Mouse (Mus musculus) liver, embryonic 15.5 days (tissue): ENCODE data around the gene Gm4858. TPM values are rescaled to one million over a fixed set of nuclear protein-coding genes. Genes with fewer than 3 reads are reported as not detected.
"Not testable (repeated sequence)": the region's sequence is repeated elsewhere in the genome, so short reads cannot be mapped to it uniquely, and the experiment has no call there.

Experiments used
- ATAC-seq: fragments of 200-750 bp; cut with Nextera tagmentation; 2 replicates; pipeline ENCODE4 v1.8.0; 2017; ENCODE audit warnings: moderate number of reproducible peaks, mild to moderate bottlenecking, moderate library complexity; ENCODE audit not compliant: insufficient read depth
- H3K27ac ChIP-seq: fragments of 300-500 bp; sonication (generic); replicated peaks from 2 replicates; pipeline ENCODE4 v1.5.1; 2015; ENCODE audit warnings: mild to moderate bottlenecking, inconsistent platforms
- H3K27me3 ChIP-seq: fragments of 300-500 bp; sonication (generic); 2 replicates; pipeline ENCODE4 v1.6.1; 2015; ENCODE audit warnings: mild to moderate bottlenecking, inconsistent platforms
- H3K36me3 ChIP-seq: fragments of 300-500 bp; sonication (generic); replicated peaks from 2 replicates; pipeline ENCODE4 v1.6.1; 2015; ENCODE audit warnings: moderate library complexity, mild to moderate bottlenecking, inconsistent platforms
- H3K4me1 ChIP-seq: fragments of 300-500 bp; sonication (generic); replicated peaks from 2 replicates; pipeline ENCODE4 v1.6.1; 2015; ENCODE audit warnings: inconsistent platforms
- H3K4me2 ChIP-seq: fragments of 300-500 bp; sonication (generic); 2 replicates; pipeline ENCODE4 v1.6.1; 2015; ENCODE audit warnings: moderate library complexity, mild to moderate bottlenecking, inconsistent platforms
- H3K4me3 ChIP-seq: fragments of 300-500 bp; sonication (generic); replicated peaks from 2 replicates; pipeline ENCODE4 v1.5.1; 2015; ENCODE audit warnings: mild to moderate bottlenecking, inconsistent platforms
- H3K9ac ChIP-seq: fragments of 300-500 bp; sonication (generic); 2 replicates; pipeline ENCODE4 v1.6.1; 2015; ENCODE audit warnings: moderate library complexity, mild to moderate bottlenecking, inconsistent platforms
- H3K9me3 ChIP-seq: fragments of 300-500 bp; sonication (generic); replicated peaks from 2 replicates; pipeline ENCODE4 v1.6.1; 2016; ENCODE audit warnings: inconsistent platforms
- WGBS: fragments of 180-500 bp; shearing (Covaris S2); methylation state at CpG from one replicate; pipeline ENCODE4 v1.1.7; 2015; ENCODE audit warnings: mixed read lengths; ENCODE audit not compliant: insufficient replicate concordance; 5-methylcytosine and 5-hydroxymethylcytosine counted together
- polyA plus RNA-seq: library from polyadenylated mRNA; unstranded; fragments of >200 nt; fragmentation: Nextera tagmentation; extraction: Ambion mirVana; gene quantifications from 2 replicates; pipeline ENCODE4 v1.2.1, GENCODE M21; 2015

The Gm4858 gene
- polyA plus RNA-seq, result not detected in 2 replicates

DNA sequence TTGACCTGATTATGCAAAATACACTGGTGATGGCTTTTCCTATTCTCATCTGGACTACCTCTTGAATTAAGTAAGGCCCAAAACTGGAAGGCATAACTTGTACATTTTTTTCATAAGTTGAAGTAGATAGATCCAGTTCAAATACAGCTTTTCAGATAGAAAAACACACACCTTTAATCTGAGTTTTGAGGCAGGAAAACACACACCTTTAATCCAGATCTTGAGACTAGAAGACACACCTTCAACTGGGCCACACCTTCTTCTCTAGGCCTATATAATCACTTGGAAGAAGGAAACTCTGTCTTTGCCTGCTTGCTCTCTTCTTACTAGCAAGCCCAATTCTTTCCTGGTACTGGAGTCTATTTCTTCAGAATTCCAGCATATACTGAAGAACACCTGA is at the start of gene Gm4858:
TSS of gene Gm4858 (plus strand) at position 301 of the 400 bp plus-strand sequence.
- not testable (repeated sequence) for H3K4me1 ChIP-seq, H3K36me3 ChIP-seq, ATAC-seq, H3K27me3 ChIP-seq, H3K4me2 ChIP-seq, H3K27ac ChIP-seq, H3K9ac ChIP-seq, H3K9me3 ChIP-seq, H3K4me3 ChIP-seq

DNA sequence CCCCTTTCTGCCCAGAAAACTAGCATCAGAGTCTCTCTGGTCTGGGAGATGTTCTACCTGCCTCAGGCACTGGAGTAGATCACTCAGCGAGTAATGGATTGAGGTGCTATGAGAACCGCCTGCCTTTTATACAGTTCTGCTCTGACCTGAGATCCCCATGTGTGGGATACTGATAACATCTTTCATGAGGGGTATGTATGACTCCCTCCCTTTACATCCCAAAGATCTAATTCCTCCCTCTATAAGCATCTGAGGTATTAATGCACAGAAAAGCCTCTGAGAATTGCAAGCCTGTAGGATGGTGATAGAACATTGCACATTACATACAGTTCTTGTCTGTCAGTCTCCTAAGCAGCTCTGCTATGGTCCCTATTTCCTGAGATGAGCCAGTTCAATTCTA is 49.7 kb upstream of the Gm4858 start, which contains the start of gene Lce1m:
TSS of gene Lce1m (minus strand) at position 101 of the 400 bp plus-strand sequence.
- Histone ChIP-seq H3K9ac (no peak within 1 kb of the TSS), H3K4me3 (no peak within 1 kb of the TSS), H3K4me2 (no peak within 1 kb of the TSS), H3K27me3 (peaks cover 16% of the 10 kb centered on the region), H3K36me3 (no peaks in the 10 kb centered on the region), H3K9me3 (no peaks in the 10 kb centered on the region), H3K27ac (no peak within 1 kb of the TSS), H3K4me1 (no peaks in the 10 kb centered on the region)
- WGBS, result 72% methylated on average over 2 of the region's 2 CpGs
- no peak for ATAC-seq

DNA sequence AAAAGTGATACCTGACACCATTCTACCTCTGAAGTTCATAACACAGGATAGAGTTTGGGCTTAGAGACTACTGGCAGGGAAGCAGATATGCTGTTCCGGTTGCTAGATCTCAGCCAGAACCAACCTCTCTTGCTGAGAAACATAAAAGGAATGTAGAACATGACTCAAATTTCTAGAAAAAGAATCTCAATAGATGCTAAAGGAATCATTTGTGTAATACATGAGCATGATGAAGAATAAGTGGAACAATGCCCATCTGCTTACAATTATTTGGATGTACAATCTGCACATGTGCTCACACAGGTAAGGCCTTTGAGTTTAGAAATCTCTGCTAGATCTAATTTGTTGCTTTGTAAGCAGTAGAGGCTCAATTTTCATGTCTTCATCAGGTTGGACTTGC is 47.5 kb upstream of the Gm4858 start:
- Histone ChIP-seq H3K4me3 (no peak overlapping the region), H3K27ac (no peak overlapping the region)
- WGBS, result 78% methylated on average over 1 of the region's 1 CpGs

DNA sequence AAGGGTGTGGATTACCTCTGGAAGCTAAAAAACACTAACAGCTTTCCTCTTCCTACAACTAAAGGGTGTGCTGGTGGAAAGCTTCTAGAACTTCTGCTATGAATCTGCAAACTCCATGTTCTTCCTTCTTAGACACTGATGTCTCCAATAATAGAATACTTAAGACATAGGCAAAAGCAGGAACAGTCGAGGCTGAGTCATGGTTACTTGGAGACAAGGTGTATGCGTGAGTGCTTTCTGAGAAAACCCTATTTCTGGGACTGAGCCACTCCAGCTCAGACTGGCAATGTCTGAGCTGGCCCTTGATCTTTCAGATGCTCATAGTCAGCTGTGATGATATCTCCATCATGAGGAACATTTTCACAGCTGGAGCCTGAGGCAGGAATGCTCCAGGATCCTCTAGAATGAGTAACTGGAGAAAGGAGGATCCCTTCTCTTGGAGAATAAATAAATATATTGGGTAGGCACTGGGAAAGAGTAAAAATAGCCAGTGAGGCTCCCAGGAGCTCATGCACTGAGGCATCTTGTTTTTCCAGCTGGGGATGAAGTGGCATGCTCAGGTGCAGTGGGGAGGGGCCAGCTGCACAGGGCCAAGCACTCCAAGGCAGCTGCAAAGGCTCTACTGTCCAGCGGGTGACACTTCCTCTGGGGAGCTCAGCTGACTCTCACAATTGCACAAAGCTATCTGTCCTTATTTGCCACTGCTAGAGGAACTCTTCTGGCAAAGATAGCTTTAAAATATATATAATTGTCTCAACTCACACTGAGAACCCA is 45.0 kb upstream of the Gm4858 start:
- no peak overlapping the region for H3K4me2 ChIP-seq
- no peaks in the 10 kb centered on the region for H3K4me1 ChIP-seq
- H3K9ac ChIP-seq, result no peak overlapping the region
- no peaks in the 10 kb centered on the region for H3K36me3 ChIP-seq
- H3K4me3 ChIP-seq, result no peak overlapping the region
- no peak for ATAC-seq
- H3K27ac ChIP-seq, result no peak overlapping the region
- WGBS, result 55% methylated on average over 3 of the region's 3 CpGs
- H3K9me3 ChIP-seq, result no peaks in the 10 kb centered on the region
- no peaks in the 10 kb centered on the region for H3K27me3 ChIP-seq

More for the DNA sequence above, 47.5 kb upstream of the Gm4858 start:
- ATAC-seq, result no peak
- Histone ChIP-seq H3K27me3 (no peaks in the 10 kb centered on the region), H3K4me1 (no peaks in the 10 kb centered on the region), H3K9me3 (no peaks in the 10 kb centered on the region), H3K36me3 (no peaks in the 10 kb centered on the region), H3K9ac (no peak overlapping the region), H3K4me2 (no peak overlapping the region)

DNA sequence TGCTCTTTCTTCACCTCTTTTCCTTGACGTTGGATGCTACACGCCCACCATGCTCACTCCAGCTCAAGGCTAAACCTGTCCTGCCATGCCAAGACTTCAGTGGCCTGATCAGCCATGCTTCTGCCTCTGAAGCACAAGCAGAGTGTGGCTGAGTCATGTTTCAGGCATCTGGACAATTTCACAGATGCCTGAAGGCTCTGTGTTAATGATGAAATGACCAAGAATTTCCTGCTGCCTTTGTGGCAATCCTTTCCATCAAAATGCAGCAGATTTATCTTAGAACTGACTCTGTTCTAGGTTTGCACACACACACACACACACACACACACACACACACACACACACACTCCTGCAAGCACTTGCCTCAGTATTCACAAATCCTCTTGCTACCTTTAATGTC is 43.1 kb upstream of the Gm4858 start:
- Histone ChIP-seq H3K4me1 (no peaks in the 10 kb centered on the region), H3K27ac (no peak overlapping the region), H3K9ac (no peak overlapping the region), H3K36me3 (no peaks in the 10 kb centered on the region), H3K4me2 (no peak overlapping the region), H3K9me3 (no peaks in the 10 kb centered on the region), H3K27me3 (no peaks in the 10 kb centered on the region), H3K4me3 (no peak overlapping the region)
- no peak for ATAC-seq
- WGBS, result 54% methylated on average over 2 of the region's 2 CpGs

DNA sequence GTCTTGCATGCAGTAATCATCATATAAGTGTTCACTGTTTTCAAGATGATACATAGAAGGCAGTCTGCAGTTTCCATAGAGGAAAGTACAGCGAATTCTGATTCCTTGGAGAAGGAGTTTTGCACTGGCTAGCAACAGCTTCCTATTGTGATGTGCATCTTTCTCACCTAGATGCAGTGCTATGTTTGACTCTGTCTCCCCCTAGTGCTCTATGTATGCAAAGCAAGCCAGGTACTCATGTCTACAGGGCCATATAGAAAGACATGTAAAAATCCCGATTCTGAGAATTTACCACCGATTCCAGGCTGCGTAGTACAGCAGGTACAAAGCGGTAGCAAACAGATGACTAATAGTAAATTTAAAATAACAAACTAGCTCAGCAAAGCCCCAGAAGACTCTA is 37.2 kb upstream of the Gm4858 start:
- Histone ChIP-seq H3K27ac (no peak overlapping the region), H3K36me3 (no peaks in the 10 kb centered on the region), H3K4me2 (no peak overlapping the region), H3K4me3 (no peak overlapping the region), H3K27me3 (no peaks in the 10 kb centered on the region), H3K4me1 (no peaks in the 10 kb centered on the region), H3K9me3 (no peaks in the 10 kb centered on the region), H3K9ac (no peak overlapping the region)
- no peak for ATAC-seq
- 50% methylated on average over 5 of the region's 5 CpGs for WGBS

DNA sequence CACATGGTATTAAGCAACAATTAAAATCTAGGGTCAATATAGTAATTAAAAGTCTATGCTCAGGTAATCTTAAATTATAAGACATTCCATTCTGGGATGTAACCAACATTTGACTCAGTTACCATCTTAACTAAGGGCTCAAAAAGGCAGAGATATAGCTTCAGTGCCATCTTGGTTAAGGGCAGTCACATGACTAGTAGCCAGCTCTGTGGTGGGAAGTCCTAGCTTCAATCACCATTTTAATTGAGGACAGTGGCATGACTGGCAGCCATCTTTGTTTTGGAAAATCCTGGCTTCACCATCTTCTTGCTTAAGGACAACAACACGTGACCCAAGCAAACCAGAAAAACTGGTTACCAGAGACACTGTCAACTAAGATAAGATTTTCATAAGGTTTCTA is 18.4 kb upstream of the Gm4858 start:
- WGBS, result 49% methylated on average over 1 of the region's 1 CpGs

DNA sequence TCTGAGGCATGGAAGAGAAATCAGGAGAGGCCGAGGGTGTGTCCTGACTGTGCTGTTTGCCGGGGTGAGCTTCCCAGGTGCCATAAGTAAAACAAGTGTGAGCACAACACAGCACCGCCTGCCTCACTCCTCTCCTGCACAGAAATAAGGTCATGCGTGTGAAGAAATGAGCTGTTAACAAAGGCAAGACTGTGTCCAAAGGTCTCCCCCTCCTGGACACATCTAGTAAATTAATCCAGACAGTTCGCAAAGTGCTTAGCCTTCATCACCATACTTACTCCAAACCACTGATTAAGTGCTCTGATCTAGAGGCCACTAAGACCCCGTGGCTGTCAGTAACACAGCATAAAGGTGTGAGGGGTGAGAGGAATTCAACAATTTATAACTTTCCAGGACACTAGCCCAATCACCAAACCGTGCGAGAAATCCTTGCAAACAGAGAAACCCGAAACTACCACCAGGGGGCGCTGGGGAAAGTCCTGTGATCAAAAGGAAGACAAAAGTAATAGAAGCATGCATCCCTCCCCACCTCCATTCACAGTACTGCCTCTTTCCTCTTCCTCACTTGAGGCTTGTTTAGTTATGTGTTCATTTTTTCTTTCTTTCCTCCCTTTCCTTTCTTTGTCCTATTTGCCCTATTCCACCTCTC is 15.7 kb upstream of the Gm4858 start:
- H3K4me2 ChIP-seq, result no peak overlapping the region
- H3K4me1 ChIP-seq, result no peaks in the 10 kb centered on the region
- WGBS, result 46% methylated on average over 10 of the region's 10 CpGs
- no peak overlapping the region for H3K27ac ChIP-seq
- no peaks in the 10 kb centered on the region for H3K9me3 ChIP-seq
- ATAC-seq, result no peak
- no peaks in the 10 kb centered on the region for H3K36me3 ChIP-seq
- no peak overlapping the region for H3K9ac ChIP-seq
- H3K27me3 ChIP-seq, result no peaks in the 10 kb centered on the region
- H3K4me3 ChIP-seq, result no peak overlapping the region

More for the DNA sequence above, 18.4 kb upstream of the Gm4858 start:
- Histone ChIP-seq H3K4me3 (no peak overlapping the region), H3K27ac (no peak overlapping the region), H3K9me3 (no peaks in the 10 kb centered on the region), H3K27me3 (no peaks in the 10 kb centered on the region), H3K4me2 (no peak overlapping the region), H3K9ac (no peak overlapping the region), H3K4me1 (no peaks in the 10 kb centered on the region), H3K36me3 (no peaks in the 10 kb centered on the region)
- no peak for ATAC-seq

DNA sequence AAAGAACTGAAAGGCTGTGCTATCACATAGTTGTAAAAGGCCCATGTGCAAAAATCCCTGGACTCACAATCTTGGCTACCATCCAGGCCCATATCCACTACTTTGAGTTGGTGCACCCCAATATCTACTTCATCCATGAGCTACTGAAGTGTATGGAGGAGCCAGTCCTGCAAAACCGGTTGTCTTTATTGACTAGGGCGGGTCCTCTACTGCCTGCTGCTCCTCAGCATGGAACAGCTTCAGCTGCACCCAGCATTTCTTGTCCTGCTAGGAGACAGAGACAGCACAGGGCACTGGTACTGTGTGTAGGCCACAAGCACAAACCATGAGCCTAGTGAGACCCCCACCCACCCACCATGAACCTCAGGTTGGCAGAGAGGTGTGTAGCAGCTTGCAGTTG is 18.0 kb downstream of the Gm4858 start:
- H3K9me3 ChIP-seq, result no peaks in the 10 kb centered on the region
- H3K36me3 ChIP-seq, result no peaks in the 10 kb centered on the region
- H3K4me3 ChIP-seq, result no peak overlapping the region
- H3K27ac ChIP-seq, result no peak overlapping the region
- no peak overlapping the region for H3K9ac ChIP-seq
- no peak for ATAC-seq
- no peaks in the 10 kb centered on the region for H3K27me3 ChIP-seq
- no peak overlapping the region for H3K4me2 ChIP-seq
- H3K4me1 ChIP-seq, result no peaks in the 10 kb centered on the region
- 57% methylated on average over 2 of the region's 2 CpGs for WGBS

DNA sequence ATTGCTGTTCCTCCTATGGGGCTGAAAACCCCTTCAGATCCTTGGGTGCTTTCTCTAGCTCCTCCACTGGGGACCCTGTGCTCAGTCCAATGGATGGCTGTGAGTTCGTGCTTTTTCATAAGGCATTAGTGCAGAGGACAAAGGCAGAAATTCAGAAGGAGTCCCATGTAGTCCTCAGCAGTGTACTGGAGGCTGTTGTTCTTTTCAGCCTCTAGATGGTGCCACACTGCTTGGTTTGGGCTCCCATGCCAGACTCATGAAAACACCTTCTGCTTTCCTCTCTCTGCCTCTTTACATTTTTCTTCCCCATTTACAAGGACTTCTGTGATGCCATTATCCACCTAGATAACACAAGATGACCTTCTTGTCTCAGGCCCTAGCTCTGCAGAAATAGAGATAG is 25.0 kb downstream of the Gm4858 start:
- H3K27me3 ChIP-seq, H3K4me2 ChIP-seq, H3K9me3 ChIP-seq, H3K9ac ChIP-seq, H3K4me1 ChIP-seq, H3K36me3 ChIP-seq, ATAC-seq, H3K4me3 ChIP-seq, H3K27ac ChIP-seq: not testable (repeated sequence)
- 0% methylated on average over 1 of the region's 1 CpGs for WGBS

DNA sequence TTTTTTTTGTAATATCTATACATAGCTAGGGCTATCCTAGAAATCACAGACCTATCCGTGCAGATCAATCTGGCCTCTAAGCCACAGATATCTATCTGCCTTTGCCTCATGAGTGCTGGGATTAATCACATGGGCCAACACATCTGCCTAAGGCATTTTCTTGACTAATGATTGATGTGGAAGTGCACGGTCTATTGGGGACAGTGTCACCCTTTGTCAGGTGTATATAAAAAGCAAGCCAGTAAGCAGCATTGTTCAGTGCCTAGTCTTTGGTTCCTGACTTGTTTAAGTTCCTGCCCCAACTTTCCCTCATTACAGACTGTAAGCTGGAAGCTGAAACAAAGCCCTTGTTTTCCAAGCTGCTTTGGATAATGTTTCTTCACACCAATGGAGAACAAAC is 27.8 kb downstream of the Gm4858 start:
- Histone ChIP-seq H3K36me3 (no peaks in the 10 kb centered on the region), H3K27ac (no peak overlapping the region), H3K27me3 (no peaks in the 10 kb centered on the region), H3K4me3 (no peak overlapping the region), H3K9me3 (no peaks in the 10 kb centered on the region), H3K4me2 (no peak overlapping the region), H3K4me1 (no peaks in the 10 kb centered on the region), H3K9ac (no peak overlapping the region)
- no peak for ATAC-seq
- 59% methylated on average over 2 of the region's 2 CpGs for WGBS
